Mouse (Mus musculus): ENCODE results near the gene 2310033P09Rik.

DNA sequence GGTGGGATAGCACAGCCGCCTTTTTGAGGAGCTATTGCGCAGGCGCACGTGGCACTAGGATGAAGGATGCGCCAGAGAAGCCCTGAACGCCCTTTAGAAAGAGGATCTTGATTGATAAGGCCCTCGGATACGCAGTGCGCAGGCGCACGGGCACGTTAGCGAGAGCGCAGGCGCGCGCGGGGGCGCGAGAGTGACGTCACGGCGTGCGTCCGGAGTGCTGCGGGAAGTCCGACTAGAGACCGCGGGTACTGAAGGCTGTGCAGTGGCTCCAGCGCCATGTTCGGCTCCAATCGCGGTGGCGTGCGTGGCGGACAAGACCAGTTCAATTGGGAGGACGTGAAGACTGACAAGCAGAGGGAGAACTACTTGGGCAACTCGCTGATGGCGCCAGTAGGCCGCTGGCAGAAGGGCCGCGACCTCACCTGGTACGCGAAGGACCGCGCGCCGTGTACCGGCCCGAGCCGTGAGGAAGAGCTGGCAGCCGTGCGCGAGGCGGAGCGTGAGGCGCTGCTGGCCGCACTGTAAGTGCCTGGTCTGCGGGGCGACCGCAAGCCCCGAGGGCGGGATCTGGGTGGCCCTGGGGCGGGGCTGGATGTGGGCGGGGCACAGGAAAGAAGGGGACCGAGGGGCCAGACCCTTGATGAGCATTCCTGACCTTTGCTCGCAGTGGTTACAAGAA is at the start of gene 2310033P09Rik:
- no peak for TF ChIP-seq CTCF (conservative IDR thresholded peaks at IDR 0.05; ENCODE audit: low read length)
- TF ChIP-seq NANOG (IDR thresholded peaks at IDR 0.05; ENCODE audit: borderline replicate concordance, low read length), result no peak
- TF ChIP-seq POU5F1 (IDR thresholded peaks at IDR 0.05; ENCODE audit: borderline replicate concordance, low read length), result no peak
